Mouse (Mus musculus) liver, embryonic 14.5 days (tissue): ENCODE measurements around the gene Znrf3. TPM values are rescaled to one million over a fixed set of nuclear protein-coding genes. Genes with fewer than 3 reads are reported as not detected.

Source experiments
- ATAC-seq: fragments of 200-750 bp; cut with Nextera tagmentation; 2 replicates; pipeline ENCODE4 v1.8.0; 2017; ENCODE audit warnings: moderate number of reproducible peaks, mild to moderate bottlenecking, moderate library complexity; ENCODE audit not compliant: insufficient read depth
- DNase-seq, 3 experiments: peaks; one replicate each; pipeline ENCODE4 v3.0.0-alpha.2; 2012 to 2013; ENCODE audit warnings: low read depth in 3 of 3, low spot score in 3 of 3
- H3K27ac ChIP-seq: fragments of 300-500 bp; sonication (generic); 2 replicates; pipeline ENCODE4 v1.5.1; 2014; ENCODE audit warnings: moderate library complexity, mild to moderate bottlenecking, control low read depth, inconsistent platforms
- H3K27me3 ChIP-seq: fragments of 300-500 bp; sonication (generic); 2 replicates; pipeline ENCODE4 v1.6.1; 2014; ENCODE audit warnings: mild to moderate bottlenecking, low read length, moderate library complexity; ENCODE audit not compliant: control insufficient read depth, insufficient read depth
- H3K36me3 ChIP-seq: fragments of 300-500 bp; sonication (generic); replicated peaks from 2 replicates; pipeline ENCODE4 v1.6.1; 2014; ENCODE audit warnings: low read depth; ENCODE audit not compliant: control insufficient read depth, insufficient read depth
- H3K4me1 ChIP-seq, 2 experiments: fragments of 200-500 bp in 1 of 2; fragments of 300-500 bp in 1 of 2; sonication (generic) in 1 of 2; replicated peaks; 2 replicates each; pipeline ENCODE4 v1.6.1; 2012 to 2014; ENCODE audit warnings: antibody characterized with exemption in 1 of 2, inconsistent platforms in 1 of 2, low read length in 1 of 2; ENCODE audit not compliant: control insufficient read depth in 2 of 2, insufficient read depth in 2 of 2
- H3K4me2 ChIP-seq: fragments of 300-500 bp; sonication (generic); 2 replicates; pipeline ENCODE4 v1.6.1; 2014; ENCODE audit warnings: low read depth, mild to moderate bottlenecking, control low read depth, moderate library complexity
- H3K4me3 ChIP-seq, 2 experiments: fragments of 200-500 bp in 1 of 2; fragments of 300-500 bp in 1 of 2; sonication (generic) in 1 of 2; 2 replicates each; pipeline ENCODE4 v1.5.1; 2012 to 2014; ENCODE audit warnings: low read depth in 2 of 2, low read length in 2 of 2, mild to moderate bottlenecking in 2 of 2, control low read depth in 1 of 2, inconsistent platforms in 1 of 2, moderate library complexity in 1 of 2; ENCODE audit not compliant: insufficient read depth in 1 of 2
- H3K9ac ChIP-seq: fragments of 300-500 bp; sonication (generic); replicated peaks from 2 replicates; pipeline ENCODE4 v1.6.1; 2014; ENCODE audit warnings: mild to moderate bottlenecking, control low read depth, moderate library complexity
- H3K9me3 ChIP-seq: fragments of 300-500 bp; sonication (generic); 2 replicates; pipeline ENCODE4 v1.6.1; 2016; ENCODE audit warnings: low read length, mixed read lengths; ENCODE audit not compliant: control insufficient read depth
- CTCF ChIP-seq: IDR thresholded peaks from 2 replicates; pipeline ENCODE4 v1.5.1; 2016; ENCODE audit warnings: antibody characterized with exemption, low read depth, control low read depth
- EP300 ChIP-seq: IDR thresholded peaks from 2 replicates; pipeline ENCODE4 v1.6.1; 2016; ENCODE audit warnings: antibody characterized with exemption, low read depth
- WGBS: fragments of 180-500 bp; shearing (Covaris S2); extraction: QIAGEN DNeasy Blood & Tissue Kit; methylation state at CpG from one replicate; pipeline ENCODE4 v1.1.7; 2014; ENCODE audit not compliant: insufficient replicate concordance; 5-methylcytosine and 5-hydroxymethylcytosine counted together
- polyA plus RNA-seq, 2 experiments: library from polyadenylated mRNA; depleted of rRNA in 1 of 2; stranded (reverse) in 1 of 2; unstranded in 1 of 2; fragments of >200 nt; fragmentation: Nextera tagmentation in 1 of 2; extraction: Ambion mirVana in 1 of 2; gene quantifications; 2 replicates each; pipeline versions ENCODE4 v1.2.1 to v1.2.3; 2012 to 2014

The Znrf3 gene
- polyA plus RNA-seq, 2 experiments: 1.4 to 2.4 TPM

- Histone ChIP-seq H3K4me3 (no peak overlapping the region), H3K4me1 (no peaks in the 10 kb centered on the region), H3K36me3 (no peaks in the 10 kb centered on the region), H3K4me2 (no peak overlapping the region), H3K9ac (no peak overlapping the region), H3K9me3 (no peaks in the 10 kb centered on the region), H3K27ac (no peak overlapping the region), H3K27me3 (no peaks in the 10 kb centered on the region)
- 10% methylated on average over 10 of the region's 10 CpGs for WGBS
- no peak for TF ChIP-seq CTCF
- TF ChIP-seq EP300: no peak
- ATAC-seq: no peak
- DNase-seq: no peak
Measured at GRCm38 (mm10) chr11:5369176-5369575, 75.5 kb downstream of the Znrf3 start.

DNA sequence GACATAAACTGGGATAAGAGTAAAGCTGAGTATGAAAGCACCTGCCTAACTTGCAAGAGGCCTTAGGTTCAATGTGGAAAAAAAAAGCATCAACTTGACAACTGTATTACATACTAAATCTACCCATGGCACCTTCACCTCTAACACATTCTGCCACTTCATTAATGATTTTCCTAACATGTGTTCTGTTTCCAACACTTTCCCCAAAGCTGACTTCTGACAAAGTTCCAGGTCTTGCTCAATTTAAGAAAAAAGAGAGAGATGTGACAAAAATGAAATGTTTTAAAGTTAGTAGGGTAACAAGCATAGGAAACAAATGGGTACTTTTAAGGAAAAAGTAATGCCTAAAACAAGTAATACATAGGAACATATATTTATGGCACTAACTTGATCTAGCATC, 76.2 kb downstream of the Znrf3 start:
- Histone ChIP-seq H3K9me3 (no peaks in the 10 kb centered on the region), H3K36me3 (no peaks in the 10 kb centered on the region), H3K9ac (no peak overlapping the region), H3K4me2 (no peak overlapping the region), H3K4me3 (no peak overlapping the region), H3K4me1 (no peaks in the 10 kb centered on the region), H3K27ac (no peak overlapping the region), H3K27me3 (no peaks in the 10 kb centered on the region)
- TF ChIP-seq CTCF: no peak
- TF ChIP-seq EP300: no peak
- DNase-seq: no peak
- ATAC-seq: no peak

DNA sequence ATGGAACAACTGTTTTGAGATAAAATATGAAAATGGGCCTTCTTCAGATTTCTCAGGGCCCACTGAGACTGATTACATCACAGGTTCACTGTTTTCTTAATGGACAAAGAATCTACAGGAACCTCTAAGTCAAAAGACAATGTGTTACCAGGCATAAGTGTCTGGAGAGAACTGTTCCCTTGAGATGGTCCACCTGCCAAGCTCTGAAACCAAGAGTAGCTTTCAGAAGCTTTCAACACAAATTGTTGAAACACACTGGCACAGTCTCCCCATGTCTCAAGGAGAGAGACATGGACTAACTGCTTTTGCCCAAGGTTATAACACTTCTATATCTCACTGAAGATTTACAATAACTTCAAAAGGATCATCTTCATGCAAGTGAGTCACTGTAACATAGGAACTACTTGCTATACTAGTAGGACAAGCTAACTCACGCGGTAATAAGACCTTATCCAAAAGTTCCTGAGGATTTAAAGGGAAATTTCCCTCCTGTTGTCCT, 89.3 kb downstream of the Znrf3 start:
- H3K27me3 ChIP-seq: no peaks in the 10 kb centered on the region
- DNase-seq (no peak), ATAC-seq (no peak)
- H3K9me3 ChIP-seq: no peaks in the 10 kb centered on the region
- WGBS: 82% methylated on average over 2 of the region's 2 CpGs
- TF ChIP-seq EP300: no peak
- TF ChIP-seq CTCF: no peak
- no peak overlapping the region for H3K27ac ChIP-seq
- H3K36me3 ChIP-seq: no peaks in the 10 kb centered on the region
- 0 out of 4 replicates have a peak, but pooled peaks cover 0 to 2% of the 10 kb centered on the region in 2 experiments for H3K4me1 ChIP-seq
- H3K9ac ChIP-seq: no peak overlapping the region
- no peak overlapping the region for H3K4me2 ChIP-seq
- H3K4me3 ChIP-seq: no peak overlapping the region

DNA sequence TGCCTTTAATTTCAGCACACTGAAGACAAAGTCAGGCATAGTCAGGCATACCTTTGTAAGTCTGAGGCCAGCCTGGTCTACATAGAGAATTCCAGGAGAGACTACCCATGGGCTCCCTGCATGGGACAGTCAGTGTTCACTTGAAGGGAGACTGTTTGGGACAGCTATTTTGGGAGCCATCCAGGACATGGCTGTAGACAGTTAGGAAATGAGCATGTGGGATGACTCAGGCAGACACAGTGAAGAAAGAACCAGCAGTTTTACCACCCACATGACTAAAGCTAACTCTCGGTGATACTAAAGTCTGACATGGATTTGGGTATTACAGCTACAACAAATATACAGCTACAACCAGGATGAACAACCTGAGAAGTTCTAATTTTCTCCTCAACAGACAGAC, 89.9 kb downstream of the Znrf3 start:
- Histone ChIP-seq H3K4me1 (0 out of 4 replicates have a peak, but pooled peaks cover 0 to 2% of the 10 kb centered on the region in 2 experiments), H3K4me2 (no peak overlapping the region), H3K27ac (no peak overlapping the region), H3K27me3 (no peaks in the 10 kb centered on the region), H3K9ac (no peak overlapping the region), H3K36me3 (no peaks in the 10 kb centered on the region), H3K4me3 (no peak overlapping the region), H3K9me3 (no peaks in the 10 kb centered on the region)
- no peak for DNase-seq
- 72% methylated on average over 1 of the region's 1 CpGs for WGBS
- no peak for ATAC-seq
- TF ChIP-seq CTCF: no peak
- no peak for TF ChIP-seq EP300

DNA sequence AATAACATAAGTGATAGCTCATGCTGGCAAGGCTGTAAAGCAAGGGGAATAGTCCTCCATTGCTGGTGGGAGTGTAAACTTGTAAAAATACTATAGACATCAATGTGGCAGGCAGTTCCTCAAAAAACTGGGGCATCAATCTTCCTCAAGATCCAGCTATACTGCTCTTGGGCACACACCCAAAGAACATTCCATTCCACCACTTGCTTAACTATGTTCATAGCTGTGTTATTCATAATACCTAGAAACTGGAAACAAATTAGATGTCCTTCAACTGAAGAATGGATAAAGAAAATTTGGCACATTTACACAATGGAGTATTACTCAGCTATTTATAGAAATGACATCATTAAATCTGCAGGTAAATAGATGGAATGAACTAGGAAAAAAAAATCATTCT, 91.6 kb downstream of the Znrf3 start:
- no peak overlapping the region for H3K9ac ChIP-seq
- no peaks in the 10 kb centered on the region for H3K36me3 ChIP-seq
- H3K4me1 ChIP-seq: 0 out of 4 replicates have a peak, but pooled peaks cover 0 to 2% of the 10 kb centered on the region in 2 experiments
- H3K4me3 ChIP-seq: no peak overlapping the region
- no peaks in the 10 kb centered on the region for H3K27me3 ChIP-seq
- DNase-seq: no peak
- no peak overlapping the region for H3K27ac ChIP-seq
- TF ChIP-seq EP300 (no peak), CTCF (no peak)
- H3K9me3 ChIP-seq: no peaks in the 10 kb centered on the region
- no peak for ATAC-seq
- H3K4me2 ChIP-seq: no peak overlapping the region
